Mouse (Mus musculus) spleen, adult 12 weeks (tissue): Measurements from ENCODE around the gene Tmem247.
A peak's percentile ranks its signal among the peaks of the same experiment; 100 is the strongest.

Experiments used
- DNase-seq: peaks from one replicate; pipeline ENCODE4 v3.0.0; 2022; ENCODE audit warnings: low spot score

The Tmem247 gene

GRCm38 (mm10) chr17:86915540-86915939, 1.6 kb upstream of the Tmem247 start:
- no peak for DNase-seq

GRCm38 (mm10) chr17:86918786-86919185, 1.6 kb downstream of the Tmem247 start:
- no peak for DNase-seq

GRCm38 (mm10) chr17:86919729-86920128, 2.6 kb downstream of the Tmem247 start:
- DNase-seq: no peak

GRCm38 (mm10) chr17:86924679-86925078, 7.5 kb downstream of the Tmem247 start:
- no peak for DNase-seq

- DNase-seq: no peak
Measured at GRCm38 (mm10) chr17:86926836-86927235, 9.7 kb downstream of the Tmem247 start.

GRCm38 (mm10) chr17:86929355-86929754, 12.2 kb downstream of the Tmem247 start:
- no peak for DNase-seq

GRCm38 (mm10) chr17:86929981-86930380, 12.8 kb downstream of the Tmem247 start:
- DNase-seq: no peak

- no peak for DNase-seq
Measured at GRCm38 (mm10) chr17:86932896-86933295, 15.7 kb downstream of the Tmem247 start.

GRCm38 (mm10) chr17:86937064-86937463, 19.9 kb downstream of the Tmem247 start:
- DNase-seq: no peak

- DNase-seq: no peak
Measured at GRCm38 (mm10) chr17:86937497-86938155, 20.5 kb downstream of the Tmem247 start.

GRCm38 (mm10) chr17:86938683-86939082, 21.5 kb downstream of the Tmem247 start:
- no peak for DNase-seq

GRCm38 (mm10) chr17:86942112-86942511, 25.0 kb downstream of the Tmem247 start:
- DNase-seq: no peak

GRCm38 (mm10) chr17:86943158-86943557, 26.0 kb downstream of the Tmem247 start:
- DNase-seq: no peak

- DNase-seq: no peak
Measured at GRCm38 (mm10) chr17:86946078-86946477, 28.9 kb downstream of the Tmem247 start.

- DNase-seq: no peak
Measured at GRCm38 (mm10) chr17:86947840-86948796, 31.0 kb downstream of the Tmem247 start, which contains the start of gene Atp6v1e2. Gene Atp6v1e2, minus strand, starts transcription at chr17:86947897.

- DNase-seq: no peak
Measured at GRCm38 (mm10) chr17:86948801-86949200, 31.7 kb downstream of the Tmem247 start.

GRCm38 (mm10) chr17:86957239-86957638, 40.1 kb downstream of the Tmem247 start:
- no peak for DNase-seq

GRCm38 (mm10) chr17:86957968-86958367, 40.8 kb downstream of the Tmem247 start:
- no peak for DNase-seq

GRCm38 (mm10) chr17:86961301-86961841, 44.2 kb downstream of the Tmem247 start:
- no peak for DNase-seq

GRCm38 (mm10) chr17:86962297-86962893, 45.2 kb downstream of the Tmem247 start:
- peak; percentile 53 for DNase-seq

- DNase-seq: peak; percentile 38
Measured at GRCm38 (mm10) chr17:86962894-86963585, 45.9 kb downstream of the Tmem247 start, which contains the start of gene Rhoq. Gene Rhoq, plus strand, starts transcription at chr17:86963082.

- DNase-seq: no peak
Measured at GRCm38 (mm10) chr17:86963586-86963902, 46.4 kb downstream of the Tmem247 start.
